Mouse (Mus musculus): ENCODE data around the gene Baiap2l2. TPM values are rescaled to one million over a fixed set of nuclear protein-coding genes. Genes with fewer than 3 reads are reported as not detected.
"Not testable (repeated sequence)": the region's sequence is repeated elsewhere in the genome, so short reads cannot be mapped to it uniquely, and the experiment has no call there.

Baiap2l2 gene
- polyA plus RNA-seq, 1 experiment from 2014 or later = 2.6 TPM

DNA sequence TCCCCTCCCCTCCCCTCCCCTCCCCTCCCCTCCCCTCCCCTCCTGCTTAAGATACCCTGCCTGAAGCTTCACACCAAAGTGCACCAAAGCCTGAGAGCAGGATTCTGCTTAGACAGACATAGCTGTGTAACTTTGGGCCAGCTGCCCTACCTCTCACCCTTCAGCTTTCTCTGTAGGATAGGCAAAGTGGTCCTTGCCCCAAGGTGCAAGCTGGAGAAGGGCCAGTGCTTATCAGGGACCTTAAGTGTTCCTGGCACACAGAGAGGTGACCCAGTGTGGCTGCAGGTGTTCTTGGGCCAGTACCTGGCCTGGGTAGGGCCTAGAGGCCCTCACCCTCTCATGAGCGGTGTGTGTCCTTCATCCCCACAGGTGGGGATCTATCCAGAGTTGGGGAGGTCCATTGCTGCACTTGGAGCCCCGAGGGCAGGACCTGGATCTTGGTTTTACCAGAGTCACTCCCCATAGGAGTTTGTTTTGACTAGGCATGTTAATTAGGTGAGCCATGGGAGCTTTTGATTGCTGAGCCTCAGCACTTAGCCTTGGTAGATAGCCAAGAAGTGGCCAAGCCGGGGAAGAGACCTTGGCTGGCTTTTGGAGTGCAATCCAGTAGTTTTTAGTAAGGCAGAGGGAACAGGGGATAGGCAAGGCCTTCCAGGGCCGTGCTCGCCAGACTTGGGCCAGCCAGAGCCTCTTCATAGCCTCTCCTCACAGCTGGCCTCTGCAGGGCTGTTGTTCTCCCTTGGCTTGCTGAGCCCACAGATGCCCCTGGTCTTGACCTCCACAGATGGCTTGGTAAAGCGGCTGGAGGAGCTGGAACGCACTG is 41.1 kb downstream of the Baiap2l2 start:
- H3K27me3 ChIP-seq (ENCODE audit: control insufficient read depth, insufficient read depth, low read depth, low read length) = no peaks in the 10 kb centered on the region
- no peaks in the 10 kb centered on the region for H3K9me3 ChIP-seq (replicated peaks; ENCODE audit: control insufficient read depth, low read length)
- H3K27ac ChIP-seq (ENCODE audit: low read length) = no peak overlapping the region
- no peak for ATAC-seq (ENCODE audit: low read depth)
- WGBS (ENCODE audit: insufficient replicate concordance) = 74% methylated on average over 7 of the region's 7 CpGs
- no peak overlapping the region for H3K4me2 ChIP-seq (ENCODE audit: low read depth, low read length)
- no peaks in the 10 kb centered on the region; the same call in 1 of the 2 replicates for H3K4me1 ChIP-seq (ENCODE audit: control insufficient read depth, low read depth, low read length)
- H3K4me3 ChIP-seq (ENCODE audit: low read depth, low read length) = no peak overlapping the region
- no peak overlapping the region for H3K9ac ChIP-seq (ENCODE audit: low read depth, low read length)
- H3K36me3 ChIP-seq (ENCODE audit: control insufficient read depth, insufficient read depth) = peaks cover 13% of the 10 kb centered on the region

DNA sequence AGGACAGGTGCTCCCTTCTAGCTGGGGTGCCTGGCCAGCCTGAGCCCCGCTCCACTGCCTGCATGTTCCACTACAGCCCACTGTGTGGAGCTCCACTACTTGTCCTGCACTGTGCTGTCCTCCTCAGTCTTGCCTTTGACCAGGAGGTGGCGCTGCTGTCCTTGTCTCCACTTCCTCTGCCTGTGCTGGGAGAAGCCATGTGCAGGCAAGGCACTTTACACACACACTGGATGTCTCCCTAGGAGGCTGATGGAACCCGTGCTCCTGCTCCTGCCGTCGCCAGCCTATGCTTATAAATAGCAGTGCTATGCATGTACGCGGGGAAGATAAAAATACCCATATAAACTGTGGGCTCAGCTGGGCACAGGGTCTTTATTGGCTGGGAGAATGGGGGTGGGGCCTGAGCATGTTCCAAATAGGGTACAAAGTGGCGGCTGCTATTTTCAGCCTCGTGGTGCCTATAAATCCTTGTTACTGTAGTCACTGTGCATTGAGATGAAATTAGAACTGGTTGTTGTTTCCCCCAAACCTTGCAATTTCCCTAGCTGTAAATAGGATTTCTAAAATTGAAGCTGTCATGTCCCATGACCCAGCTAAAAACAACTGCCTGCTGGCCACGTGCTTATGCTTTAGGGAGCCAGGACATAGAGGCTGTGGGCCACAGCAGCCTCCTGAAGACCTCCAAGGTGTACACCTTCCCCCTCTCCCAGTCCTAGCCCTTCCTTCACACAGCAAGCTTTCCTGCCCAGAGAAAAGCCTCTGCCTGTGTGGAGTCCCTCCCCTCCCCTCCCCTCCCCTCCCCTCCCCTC is 41.9 kb downstream of the Baiap2l2 start:
- H3K9me3 ChIP-seq (replicated peaks; ENCODE audit: control insufficient read depth, low read length) = no peaks in the 10 kb centered on the region
- no peak overlapping the region for H3K4me3 ChIP-seq (ENCODE audit: low read depth, low read length)
- H3K9ac ChIP-seq (ENCODE audit: low read depth, low read length) = no peak overlapping the region
- H3K27me3 ChIP-seq (ENCODE audit: control insufficient read depth, insufficient read depth, low read depth, low read length) = no peaks in the 10 kb centered on the region
- H3K4me2 ChIP-seq (ENCODE audit: low read depth, low read length) = no peak overlapping the region
- 13% methylated on average over 10 of the region's 10 CpGs for WGBS (ENCODE audit: insufficient replicate concordance)
- H3K27ac ChIP-seq (ENCODE audit: low read length) = no peak overlapping the region
- H3K36me3 ChIP-seq (ENCODE audit: control insufficient read depth, insufficient read depth) = peaks cover 13% of the 10 kb centered on the region
- ATAC-seq (ENCODE audit: low read depth) = peak; percentile 90
- no peaks in the 10 kb centered on the region; the same call in 1 of the 2 replicates for H3K4me1 ChIP-seq (ENCODE audit: control insufficient read depth, low read depth, low read length)

DNA sequence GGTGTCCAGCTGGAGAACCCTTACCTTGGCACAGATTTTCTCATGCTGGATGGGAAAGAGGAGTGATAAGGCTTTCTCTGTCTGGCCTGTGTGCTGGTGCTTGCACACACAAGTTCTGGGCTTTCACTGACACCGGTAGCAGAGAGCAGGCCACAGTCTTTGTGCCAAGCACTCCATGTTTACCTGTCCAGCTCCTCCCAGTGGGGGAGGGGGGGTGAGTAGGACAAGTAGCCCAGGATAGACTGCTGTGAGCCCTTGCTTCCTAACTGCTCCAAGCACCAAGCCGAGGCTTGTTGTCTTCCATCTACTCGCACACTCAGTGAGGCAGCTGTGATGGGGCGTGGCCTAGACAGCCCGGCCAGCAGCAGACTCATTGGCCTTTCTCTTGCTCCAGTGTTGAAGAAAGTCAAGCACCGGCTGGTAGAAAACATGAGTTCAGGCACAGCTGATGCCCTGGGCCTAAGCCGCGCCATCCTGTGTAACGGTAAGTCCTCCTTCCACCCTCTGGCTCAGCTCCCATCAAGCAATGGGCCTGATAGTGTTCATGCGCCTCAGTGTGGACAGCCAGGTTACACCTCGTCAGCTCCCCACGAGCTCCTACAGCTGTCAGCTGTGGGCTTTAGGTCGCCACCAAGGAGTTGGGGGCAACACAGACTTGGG is 42.6 kb downstream of the Baiap2l2 start:
- ATAC-seq (ENCODE audit: low read depth) = peak; percentile 20; the same call in 1 of the 2 replicates
- peaks cover 13% of the 10 kb centered on the region for H3K36me3 ChIP-seq (ENCODE audit: control insufficient read depth, insufficient read depth)
- H3K27me3 ChIP-seq (ENCODE audit: control insufficient read depth, insufficient read depth, low read depth, low read length) = no peaks in the 10 kb centered on the region

DNA sequence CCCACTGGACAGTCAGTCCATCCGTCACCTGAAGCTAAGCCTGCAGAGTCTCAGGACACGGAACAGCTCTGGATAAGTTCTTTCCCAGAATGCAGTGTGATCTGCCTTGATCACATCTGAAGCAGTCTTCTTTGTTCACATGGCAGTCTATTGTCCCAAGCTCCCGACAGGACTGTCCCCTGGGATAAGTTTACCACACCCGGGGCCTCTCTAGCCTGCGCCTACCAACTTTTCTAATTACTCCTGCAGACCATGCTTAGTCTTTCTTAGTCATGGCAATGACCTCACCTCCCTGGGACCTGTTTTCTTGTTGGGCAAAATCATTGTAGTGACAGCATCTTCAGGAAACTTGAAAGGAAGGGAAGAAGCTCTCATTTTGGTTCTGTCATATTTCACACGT is 47.3 kb downstream of the Baiap2l2 start:
- Histone ChIP-seq H3K27me3 (ENCODE audit: control insufficient read depth, insufficient read depth, low read depth, low read length) (no peaks in the 10 kb centered on the region), H3K36me3 (ENCODE audit: control insufficient read depth, insufficient read depth) (peaks cover 13% of the 10 kb centered on the region), H3K9ac (ENCODE audit: low read depth, low read length) (no peak overlapping the region), H3K27ac (ENCODE audit: low read length) (no peak overlapping the region), H3K4me1 (ENCODE audit: control insufficient read depth, low read depth, low read length) (no peaks in the 10 kb centered on the region; the same call in 1 of the 2 replicates), H3K4me3 (ENCODE audit: low read depth, low read length) (no peak overlapping the region), H3K4me2 (ENCODE audit: low read depth, low read length) (no peak overlapping the region), H3K9me3 (replicated peaks; ENCODE audit: control insufficient read depth, low read length) (no peaks in the 10 kb centered on the region)
- 76% methylated on average over 6 of the region's 6 CpGs for WGBS (ENCODE audit: insufficient replicate concordance)
- no peak for ATAC-seq (ENCODE audit: low read depth)

More for the DNA sequence above, 42.6 kb downstream of the Baiap2l2 start:
- H3K4me1 ChIP-seq (ENCODE audit: control insufficient read depth, low read depth, low read length) = no peaks in the 10 kb centered on the region; the same call in 1 of the 2 replicates
- no peak overlapping the region for H3K4me3 ChIP-seq (ENCODE audit: low read depth, low read length)
- no peak overlapping the region for H3K9ac ChIP-seq (ENCODE audit: low read depth, low read length)
- 67% methylated on average over 13 of the region's 13 CpGs for WGBS (ENCODE audit: insufficient replicate concordance)
- H3K27ac ChIP-seq (ENCODE audit: low read length) = no peak overlapping the region
- H3K4me2 ChIP-seq (ENCODE audit: low read depth, low read length) = no peak overlapping the region
- H3K9me3 ChIP-seq (replicated peaks; ENCODE audit: control insufficient read depth, low read length) = no peaks in the 10 kb centered on the region

DNA sequence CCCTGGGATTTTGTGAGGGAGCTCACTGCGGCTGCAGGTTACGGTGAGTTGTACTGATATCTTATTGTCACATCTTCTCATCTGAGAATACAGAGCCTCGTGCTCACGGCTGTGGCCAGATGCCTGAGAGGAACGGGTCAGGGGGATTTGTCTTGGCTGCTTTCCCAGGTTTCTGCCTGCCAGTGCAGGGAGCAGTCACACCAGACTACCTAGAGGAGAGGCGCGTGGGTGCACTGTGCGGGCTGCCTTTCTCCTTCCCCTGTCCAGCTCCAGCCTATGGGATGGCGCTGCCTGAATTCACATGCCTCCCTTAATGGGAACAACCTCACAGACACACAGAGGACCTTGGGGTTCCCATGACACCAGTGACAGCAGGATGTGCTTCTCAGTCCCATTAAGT is 50.1 kb downstream of the Baiap2l2 start:
- Histone ChIP-seq H3K27ac (ENCODE audit: low read length) (peak overlapping the region; percentile 24; the same call in 1 of the 2 replicates), H3K9me3 (replicated peaks; ENCODE audit: control insufficient read depth, low read length) (no peaks in the 10 kb centered on the region), H3K9ac (ENCODE audit: low read depth, low read length) (no peak overlapping the region), H3K27me3 (ENCODE audit: control insufficient read depth, insufficient read depth, low read depth, low read length) (no peaks in the 10 kb centered on the region), H3K4me1 (ENCODE audit: control insufficient read depth, low read depth, low read length) (no peaks in the 10 kb centered on the region; the same call in 1 of the 2 replicates), H3K4me2 (ENCODE audit: low read depth, low read length) (no peak overlapping the region), H3K4me3 (ENCODE audit: low read depth, low read length) (no peak overlapping the region), H3K36me3 (ENCODE audit: control insufficient read depth, insufficient read depth) (peaks cover 7% of the 10 kb centered on the region; the same call in 1 of the 2 replicates)
- ATAC-seq (ENCODE audit: low read depth) = peak; percentile 74
- 69% methylated on average over 9 of the region's 9 CpGs for WGBS (ENCODE audit: insufficient replicate concordance)

DNA sequence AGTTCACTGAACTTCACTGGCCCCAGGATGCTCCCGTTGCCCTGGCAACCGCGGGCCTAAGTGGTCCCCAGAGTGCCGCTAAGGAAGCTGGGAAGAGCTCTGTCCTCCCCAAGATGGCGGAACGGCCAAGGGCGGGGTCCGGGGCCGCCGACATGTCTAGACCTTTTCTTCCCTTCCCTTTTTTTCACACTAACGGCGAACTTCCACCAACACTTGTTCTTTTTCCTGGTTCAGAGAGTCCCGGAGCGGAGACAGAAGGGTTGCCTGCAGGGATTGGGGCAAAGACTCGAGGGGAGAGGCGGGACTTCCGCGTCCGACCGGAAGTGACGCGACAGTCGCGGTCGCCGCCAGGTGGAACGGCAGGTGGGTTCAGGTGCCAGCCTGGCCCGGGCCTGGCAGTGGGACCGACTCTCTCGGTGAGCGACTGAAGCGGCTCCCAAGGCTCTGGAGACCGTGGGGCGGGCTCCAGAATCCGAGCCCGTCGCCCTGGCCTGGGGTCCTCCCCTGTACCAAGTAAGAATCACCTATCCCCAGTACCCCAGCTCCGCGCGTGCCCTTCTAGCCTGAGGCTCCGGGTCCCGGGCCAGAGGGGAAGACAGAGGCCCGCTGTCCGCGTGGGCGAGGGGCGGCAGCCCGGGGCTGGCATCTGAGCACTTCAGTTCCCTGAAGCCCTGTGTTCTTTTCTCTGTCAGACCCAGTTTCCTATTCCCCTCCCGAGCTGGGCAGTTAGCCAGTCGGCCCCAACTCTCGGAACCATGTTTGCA is 56.1 kb downstream of the Baiap2l2 start, which contains the start of the genes Pick1 and Gm49486:
Gene Pick1 (plus strand): TSS at position 116 of the 764 bp plus-strand sequence.
Gene Gm49486 (plus strand): TSS at position 334 of the 764 bp plus-strand sequence.
- H3K4me1 ChIP-seq (ENCODE audit: control insufficient read depth, low read depth, low read length) = peaks cover 8% of the 10 kb centered on the region
- peak within 1 kb of the TSS; percentile 79 for H3K27ac ChIP-seq (ENCODE audit: low read length)
- H3K4me2 ChIP-seq (ENCODE audit: low read depth, low read length) = peak within 1 kb of the TSS; percentile 83
- peak within 1 kb of the TSS; percentile 84 for H3K9ac ChIP-seq (ENCODE audit: low read depth, low read length)
- WGBS (ENCODE audit: insufficient replicate concordance) = under 1% methylated on average over 51 of the region's 51 CpGs
- peak; percentile 79 for ATAC-seq (ENCODE audit: low read depth)
- no peaks in the 10 kb centered on the region for H3K9me3 ChIP-seq (replicated peaks; ENCODE audit: control insufficient read depth, low read length)
- H3K27me3 ChIP-seq (ENCODE audit: control insufficient read depth, insufficient read depth, low read depth, low read length) = no peaks in the 10 kb centered on the region
- peak within 1 kb of the TSS; percentile 79 for H3K4me3 ChIP-seq (ENCODE audit: low read depth, low read length)
- H3K36me3 ChIP-seq (ENCODE audit: control insufficient read depth, insufficient read depth) = peaks cover 3% of the 10 kb centered on the region; the same call in 1 of the 2 replicates

DNA sequence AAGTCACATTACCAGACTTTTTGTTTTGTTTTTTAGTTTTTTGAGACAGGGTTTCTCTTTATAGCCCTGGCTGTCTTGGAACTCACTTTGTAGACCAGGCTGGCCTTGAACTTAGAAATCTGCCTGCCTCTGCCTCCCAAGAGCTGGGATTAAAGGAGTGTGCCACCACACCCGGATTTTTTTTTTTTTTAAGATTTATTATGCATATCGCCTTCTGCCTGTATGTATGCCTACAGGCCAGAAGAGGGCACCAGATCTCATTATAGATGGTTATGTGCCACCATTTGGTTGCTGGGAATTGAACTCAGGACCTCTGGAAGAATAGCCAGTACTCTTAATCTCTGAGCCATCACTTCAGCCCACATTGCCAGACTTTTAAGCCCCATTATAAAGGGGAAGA is 59.6 kb downstream of the Baiap2l2 start:
- H3K9me3 ChIP-seq (replicated peaks; ENCODE audit: control insufficient read depth, low read length); H3K36me3 ChIP-seq (ENCODE audit: control insufficient read depth, insufficient read depth); H3K27ac ChIP-seq (ENCODE audit: low read length); H3K27me3 ChIP-seq (ENCODE audit: control insufficient read depth, insufficient read depth, low read depth, low read length); H3K4me2 ChIP-seq (ENCODE audit: low read depth, low read length); H3K9ac ChIP-seq (ENCODE audit: low read depth, low read length); H3K4me3 ChIP-seq (ENCODE audit: low read depth, low read length); H3K4me1 ChIP-seq (ENCODE audit: control insufficient read depth, low read depth, low read length); ATAC-seq (ENCODE audit: low read depth): not testable (repeated sequence)
- WGBS (ENCODE audit: insufficient replicate concordance) = 37% methylated on average over 2 of the region's 2 CpGs

DNA sequence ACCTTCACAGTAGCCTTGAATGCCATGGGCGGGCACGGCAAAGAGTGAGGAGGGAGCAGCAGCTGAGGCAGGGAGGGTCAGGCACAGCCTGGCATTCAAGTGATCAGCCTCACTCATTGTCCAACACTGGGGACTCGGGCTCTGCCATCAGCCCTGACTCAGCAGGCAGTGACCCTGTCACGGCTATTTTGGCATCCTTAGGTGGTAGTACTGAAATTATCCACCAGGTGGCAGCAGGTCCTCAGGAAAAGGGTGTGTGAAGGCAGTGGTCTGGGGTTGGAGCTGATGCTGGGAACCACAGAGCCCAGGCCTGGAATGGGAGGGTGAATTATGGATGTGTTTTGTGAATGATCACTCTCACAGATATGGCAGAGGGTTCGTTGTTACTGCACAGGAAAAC is 60.7 kb downstream of the Baiap2l2 start:
- Histone ChIP-seq H3K27me3 (ENCODE audit: control insufficient read depth, insufficient read depth, low read depth, low read length) (no peaks in the 10 kb centered on the region; the same call in 1 of the 2 replicates), H3K4me2 (ENCODE audit: low read depth, low read length) (no peak overlapping the region), H3K4me1 (ENCODE audit: control insufficient read depth, low read depth, low read length) (peaks cover 3% of the 10 kb centered on the region), H3K9me3 (replicated peaks; ENCODE audit: control insufficient read depth, low read length) (no peaks in the 10 kb centered on the region), H3K9ac (ENCODE audit: low read depth, low read length) (no peak overlapping the region), H3K4me3 (ENCODE audit: low read depth, low read length) (no peak overlapping the region), H3K27ac (ENCODE audit: low read length) (no peak overlapping the region), H3K36me3 (ENCODE audit: control insufficient read depth, insufficient read depth) (no peaks in the 10 kb centered on the region)
- WGBS (ENCODE audit: insufficient replicate concordance) = 8% methylated on average over 5 of the region's 5 CpGs
- peak; percentile 32 for ATAC-seq (ENCODE audit: low read depth)
